Mouse (Mus musculus): ENCODE measurements around the gene Rae1. TPM values are rescaled to one million over a fixed set of nuclear protein-coding genes. Genes with fewer than 3 reads are reported as not detected.

Rae1 gene
- polyA plus RNA-seq, 1 experiment from 2014 or later = 95.8 TPM

- Histone ChIP-seq H3K4me2 (ENCODE audit: low read depth, low read length) (peak overlapping the region; percentile 15; the same call in 1 of the 2 replicates), H3K27ac (ENCODE audit: low read length) (peak overlapping the region; percentile 56; the same call in 1 of the 2 replicates), H3K9me3 (replicated peaks; ENCODE audit: control insufficient read depth, low read length) (no peaks in the 10 kb centered on the region), H3K4me1 (ENCODE audit: control insufficient read depth, insufficient read depth, low read length) (peaks cover 76% of the 10 kb centered on the region), H3K27me3 (ENCODE audit: control insufficient read depth, insufficient read depth, low read length) (no peaks in the 10 kb centered on the region), H3K36me3 (ENCODE audit: control insufficient read depth, insufficient read depth) (peaks cover 51% of the 10 kb centered on the region), H3K4me3 (ENCODE audit: low read length) (no peak overlapping the region), H3K9ac (ENCODE audit: low read length) (0 out of 2 replicates have a peak overlapping the region, but pooled peaks have one; percentile 31)
- 35% methylated on average over 4 of the region's 4 CpGs for WGBS
- ATAC-seq (replicated peaks; ENCODE audit: extremely low read depth, insufficient read depth, low FRiP score) = no peak
Measured at GRCm38 (mm10) chr2:173027824-173028495, 28.0 kb downstream of the Rae1 start.

GRCm38 (mm10) chr2:173028508-173029031 is 28.7 kb downstream of the Rae1 start:
- Histone ChIP-seq H3K4me3 (ENCODE audit: low read length) (no peak overlapping the region), H3K4me2 (ENCODE audit: low read depth, low read length) (no peak overlapping the region), H3K9ac (ENCODE audit: low read length) (peak overlapping the region; percentile 13; the same call in 1 of the 2 replicates), H3K27me3 (ENCODE audit: control insufficient read depth, insufficient read depth, low read length) (no peaks in the 10 kb centered on the region), H3K27ac (ENCODE audit: low read length) (no peak overlapping the region), H3K4me1 (ENCODE audit: control insufficient read depth, insufficient read depth, low read length) (peaks cover 71% of the 10 kb centered on the region), H3K36me3 (ENCODE audit: control insufficient read depth, insufficient read depth) (peaks cover 57% of the 10 kb centered on the region), H3K9me3 (replicated peaks; ENCODE audit: control insufficient read depth, low read length) (no peaks in the 10 kb centered on the region)
- WGBS = 90% methylated on average over 3 of the region's 3 CpGs
- ATAC-seq (replicated peaks; ENCODE audit: extremely low read depth, insufficient read depth, low FRiP score) = no peak

DNA sequence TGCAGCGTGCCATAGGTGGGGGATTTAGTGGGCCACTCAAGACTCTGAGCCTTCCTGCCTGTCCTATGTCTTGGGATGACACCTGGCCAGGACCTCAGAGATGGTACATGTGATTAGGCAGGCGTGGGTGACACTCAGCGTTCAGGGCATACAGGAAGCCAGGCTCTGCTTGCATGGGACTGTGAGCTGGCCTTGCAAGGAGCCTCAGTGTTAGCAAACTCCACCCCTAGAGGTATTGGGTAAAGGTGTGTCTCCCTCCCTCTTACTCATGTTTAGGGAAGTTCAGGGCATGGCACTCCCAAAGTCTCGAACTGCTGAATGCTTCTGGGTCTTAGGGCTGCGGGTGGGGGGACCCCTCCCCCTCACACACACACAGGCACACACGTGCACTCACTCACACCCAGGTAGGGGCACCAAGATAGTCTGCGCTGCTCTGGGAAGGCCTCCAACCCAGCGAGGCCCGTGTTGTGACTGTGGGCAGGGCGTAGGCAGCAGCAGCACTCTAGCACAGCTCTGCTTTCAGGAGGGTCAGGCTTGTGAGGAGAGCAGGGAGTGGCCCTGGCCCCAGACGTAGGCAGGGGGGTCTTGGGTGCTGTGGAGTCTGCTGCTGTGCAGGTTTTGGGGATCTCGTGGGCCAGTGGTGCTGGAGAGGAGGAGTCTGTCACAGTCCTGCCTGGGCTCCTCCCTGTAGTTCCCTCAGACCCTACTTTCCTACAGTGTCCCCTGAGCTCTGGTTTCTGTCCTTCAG is 30.8 kb downstream of the Rae1 start:
- 53% methylated on average over 12 of the region's 12 CpGs for WGBS
- Histone ChIP-seq H3K27ac (ENCODE audit: low read length) (peak overlapping the region; percentile 25; the same call in 1 of the 2 replicates), H3K4me1 (ENCODE audit: control insufficient read depth, insufficient read depth, low read length) (peaks cover 61% of the 10 kb centered on the region), H3K9ac (ENCODE audit: low read length) (0 out of 2 replicates have a peak overlapping the region, but pooled peaks have one; percentile 22), H3K36me3 (ENCODE audit: control insufficient read depth, insufficient read depth) (peaks cover 62% of the 10 kb centered on the region), H3K9me3 (replicated peaks; ENCODE audit: control insufficient read depth, low read length) (no peaks in the 10 kb centered on the region), H3K4me3 (ENCODE audit: low read length) (no peak overlapping the region), H3K27me3 (ENCODE audit: control insufficient read depth, insufficient read depth, low read length) (no peaks in the 10 kb centered on the region), H3K4me2 (ENCODE audit: low read depth, low read length) (no peak overlapping the region)
- no peak for ATAC-seq (replicated peaks; ENCODE audit: extremely low read depth, insufficient read depth, low FRiP score)

DNA sequence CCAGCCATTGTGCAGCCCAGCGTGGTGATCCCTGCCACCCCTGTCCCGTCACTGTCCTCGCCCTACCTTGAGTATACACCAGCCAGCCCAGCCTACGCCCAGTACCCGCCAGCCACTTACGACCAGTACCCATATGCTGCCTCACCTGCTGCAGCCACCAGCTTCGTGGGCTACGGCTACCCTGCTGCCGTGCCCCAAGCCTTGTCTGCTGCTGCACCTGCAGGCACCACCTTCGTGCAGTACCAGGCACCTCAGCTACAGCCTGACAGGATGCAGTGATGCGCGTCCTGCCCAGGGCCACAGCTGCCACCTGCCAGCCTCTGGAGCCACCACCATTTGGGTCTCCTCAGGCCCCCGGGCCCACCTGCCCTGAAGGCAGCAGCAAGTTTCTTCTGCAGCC is 33.6 kb downstream of the Rae1 start:
- no peak for ATAC-seq (replicated peaks; ENCODE audit: extremely low read depth, insufficient read depth, low FRiP score)
- H3K27me3 ChIP-seq (ENCODE audit: control insufficient read depth, insufficient read depth, low read length) = no peaks in the 10 kb centered on the region
- no peak overlapping the region for H3K4me2 ChIP-seq (ENCODE audit: low read depth, low read length)
- H3K9ac ChIP-seq (ENCODE audit: low read length) = no peak overlapping the region
- no peak overlapping the region for H3K27ac ChIP-seq (ENCODE audit: low read length)
- H3K36me3 ChIP-seq (ENCODE audit: control insufficient read depth, insufficient read depth) = peaks cover 48% of the 10 kb centered on the region
- H3K4me1 ChIP-seq (ENCODE audit: control insufficient read depth, insufficient read depth, low read length) = peaks cover 38% of the 10 kb centered on the region
- H3K4me3 ChIP-seq (ENCODE audit: low read length) = no peak overlapping the region
- no peaks in the 10 kb centered on the region for H3K9me3 ChIP-seq (replicated peaks; ENCODE audit: control insufficient read depth, low read length)
- 93% methylated on average over 13 of the region's 13 CpGs for WGBS

GRCm38 (mm10) chr2:173034998-173035397 is 35.1 kb downstream of the Rae1 start:
- H3K4me1 ChIP-seq (ENCODE audit: control insufficient read depth, insufficient read depth, low read length) = peaks cover 28% of the 10 kb centered on the region
- peaks cover 44% of the 10 kb centered on the region for H3K36me3 ChIP-seq (ENCODE audit: control insufficient read depth, insufficient read depth)
- ATAC-seq (replicated peaks; ENCODE audit: extremely low read depth, insufficient read depth, low FRiP score) = no peak
- H3K4me2 ChIP-seq (ENCODE audit: low read depth, low read length) = no peak overlapping the region
- no peaks in the 10 kb centered on the region for H3K27me3 ChIP-seq (ENCODE audit: control insufficient read depth, insufficient read depth, low read length)
- no peak overlapping the region for H3K27ac ChIP-seq (ENCODE audit: low read length)
- WGBS = 24% methylated on average over 4 of the region's 4 CpGs
- no peak overlapping the region for H3K9ac ChIP-seq (ENCODE audit: low read length)
- no peak overlapping the region for H3K4me3 ChIP-seq (ENCODE audit: low read length)
- no peaks in the 10 kb centered on the region for H3K9me3 ChIP-seq (replicated peaks; ENCODE audit: control insufficient read depth, low read length)

- no peak for ATAC-seq (replicated peaks; ENCODE audit: extremely low read depth, insufficient read depth, low FRiP score)
- Histone ChIP-seq H3K27ac (ENCODE audit: low read length) (no peak overlapping the region), H3K4me3 (ENCODE audit: low read length) (no peak overlapping the region), H3K36me3 (ENCODE audit: control insufficient read depth, insufficient read depth) (peaks cover 43% of the 10 kb centered on the region), H3K4me2 (ENCODE audit: low read depth, low read length) (no peak overlapping the region), H3K9me3 (replicated peaks; ENCODE audit: control insufficient read depth, low read length) (no peaks in the 10 kb centered on the region), H3K4me1 (ENCODE audit: control insufficient read depth, insufficient read depth, low read length) (peaks cover 22% of the 10 kb centered on the region), H3K27me3 (ENCODE audit: control insufficient read depth, insufficient read depth, low read length) (no peaks in the 10 kb centered on the region), H3K9ac (ENCODE audit: low read length) (no peak overlapping the region)
- 93% methylated on average over 5 of the region's 5 CpGs for WGBS
Measured at GRCm38 (mm10) chr2:173035653-173036052, 35.7 kb downstream of the Rae1 start.

GRCm38 (mm10) chr2:173036055-173036454 is 36.1 kb downstream of the Rae1 start:
- 77% methylated on average over 5 of the region's 5 CpGs for WGBS
- Histone ChIP-seq H3K4me2 (ENCODE audit: low read depth, low read length) (no peak overlapping the region), H3K4me1 (ENCODE audit: control insufficient read depth, insufficient read depth, low read length) (peaks cover 18% of the 10 kb centered on the region)

DNA sequence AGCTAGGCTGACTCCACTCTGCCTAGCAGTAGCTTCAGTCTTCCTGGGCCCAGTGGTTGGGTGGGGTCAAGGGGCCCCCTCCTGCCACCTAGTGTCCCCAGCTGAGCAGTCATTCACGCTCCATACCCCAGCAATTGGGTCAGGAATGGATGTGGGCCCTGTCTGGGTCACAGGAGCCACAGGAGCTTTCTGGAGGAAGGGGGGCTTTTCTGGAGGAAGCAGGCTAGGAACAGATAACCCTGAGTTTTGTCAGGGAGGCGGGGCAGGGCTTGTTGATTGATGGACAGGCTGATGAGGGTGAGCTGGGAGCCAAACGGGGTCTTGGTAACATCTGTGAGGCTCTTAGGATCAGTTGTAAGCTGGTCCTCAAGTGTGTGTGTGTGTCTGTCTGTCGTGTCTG is 36.7 kb downstream of the Rae1 start:
- no peak overlapping the region for H3K4me3 ChIP-seq (ENCODE audit: low read length)
- no peak overlapping the region for H3K4me2 ChIP-seq (ENCODE audit: low read depth, low read length)
- whole genome bisulfite sequencing = 60% methylated on average over 4 of the region's 4 CpGs
- H3K27me3 ChIP-seq (ENCODE audit: control insufficient read depth, insufficient read depth, low read length) = no peaks in the 10 kb centered on the region
- ATAC-seq (replicated peaks; ENCODE audit: extremely low read depth, insufficient read depth, low FRiP score) = no peak
- peak overlapping the region; percentile 24; the same call in 1 of the 2 replicates for H3K9ac ChIP-seq (ENCODE audit: low read length)
- peaks cover 15% of the 10 kb centered on the region for H3K4me1 ChIP-seq (ENCODE audit: control insufficient read depth, insufficient read depth, low read length)
- no peaks in the 10 kb centered on the region for H3K9me3 ChIP-seq (replicated peaks; ENCODE audit: control insufficient read depth, low read length)
- no peak overlapping the region for H3K27ac ChIP-seq (ENCODE audit: low read length)
- peaks cover 34% of the 10 kb centered on the region for H3K36me3 ChIP-seq (ENCODE audit: control insufficient read depth, insufficient read depth)

More at GRCm38 (mm10) chr2:173036055-173036454, 36.1 kb downstream of the Rae1 start:
- Histone ChIP-seq H3K27me3 (ENCODE audit: control insufficient read depth, insufficient read depth, low read length) (no peaks in the 10 kb centered on the region), H3K36me3 (ENCODE audit: control insufficient read depth, insufficient read depth) (peaks cover 39% of the 10 kb centered on the region), H3K9me3 (replicated peaks; ENCODE audit: control insufficient read depth, low read length) (no peaks in the 10 kb centered on the region), H3K9ac (ENCODE audit: low read length) (peak overlapping the region; percentile 24; the same call in 1 of the 2 replicates), H3K4me3 (ENCODE audit: low read length) (no peak overlapping the region), H3K27ac (ENCODE audit: low read length) (no peak overlapping the region)
- no peak for ATAC-seq (replicated peaks; ENCODE audit: extremely low read depth, insufficient read depth, low FRiP score)

DNA sequence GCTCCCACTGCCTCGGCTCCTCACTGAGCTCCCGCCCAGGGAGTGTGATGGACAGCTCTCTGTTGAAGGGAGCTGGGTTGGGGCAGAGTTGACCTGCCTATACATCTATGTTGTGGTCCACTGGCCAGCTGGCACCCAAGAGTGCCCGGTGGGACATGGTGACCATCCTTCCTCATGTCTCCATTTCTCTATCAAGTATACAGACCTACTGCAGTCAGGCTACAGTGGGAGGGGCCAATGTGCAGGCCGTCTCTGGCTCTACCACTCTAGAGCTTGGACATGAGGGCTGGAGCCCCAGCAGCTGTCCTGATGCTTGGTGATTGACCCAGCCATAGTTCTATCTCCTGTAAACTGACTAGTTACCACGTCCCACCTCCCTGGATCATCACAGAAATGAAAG is 37.4 kb downstream of the Rae1 start:
- Histone ChIP-seq H3K36me3 (ENCODE audit: control insufficient read depth, insufficient read depth) (peaks cover 27% of the 10 kb centered on the region), H3K27ac (ENCODE audit: low read length) (no peak overlapping the region), H3K4me1 (ENCODE audit: control insufficient read depth, insufficient read depth, low read length) (peaks cover 15% of the 10 kb centered on the region), H3K4me3 (ENCODE audit: low read length) (no peak overlapping the region), H3K27me3 (ENCODE audit: control insufficient read depth, insufficient read depth, low read length) (no peaks in the 10 kb centered on the region), H3K9me3 (replicated peaks; ENCODE audit: control insufficient read depth, low read length) (no peaks in the 10 kb centered on the region), H3K9ac (ENCODE audit: low read length) (no peak overlapping the region), H3K4me2 (ENCODE audit: low read depth, low read length) (no peak overlapping the region)
- no peak for ATAC-seq (replicated peaks; ENCODE audit: extremely low read depth, insufficient read depth, low FRiP score)
- WGBS = 75% methylated on average over 5 of the region's 5 CpGs
